Mouse (Mus musculus) thymus, postnatal 14 days (tissue): Measurements from ENCODE around the gene Nanog.

Experiments
- DNase-seq: peaks from one replicate; pipeline ENCODE4 v3.0.0; 2021

Gene Nanog

GRCm38 (mm10) chr6:122763844-122764445 is 56.7 kb downstream of the Nanog start:
- DNase-seq = no peak
